Mouse (Mus musculus): ENCODE measurements at regions not wholly inside any gene's neighbourhood (a gene's known extent, or its start where the extent isn't known, plus 50 kb on each side); places are given as distances from the start of the nearest gene placed in this dataset.

DNA sequence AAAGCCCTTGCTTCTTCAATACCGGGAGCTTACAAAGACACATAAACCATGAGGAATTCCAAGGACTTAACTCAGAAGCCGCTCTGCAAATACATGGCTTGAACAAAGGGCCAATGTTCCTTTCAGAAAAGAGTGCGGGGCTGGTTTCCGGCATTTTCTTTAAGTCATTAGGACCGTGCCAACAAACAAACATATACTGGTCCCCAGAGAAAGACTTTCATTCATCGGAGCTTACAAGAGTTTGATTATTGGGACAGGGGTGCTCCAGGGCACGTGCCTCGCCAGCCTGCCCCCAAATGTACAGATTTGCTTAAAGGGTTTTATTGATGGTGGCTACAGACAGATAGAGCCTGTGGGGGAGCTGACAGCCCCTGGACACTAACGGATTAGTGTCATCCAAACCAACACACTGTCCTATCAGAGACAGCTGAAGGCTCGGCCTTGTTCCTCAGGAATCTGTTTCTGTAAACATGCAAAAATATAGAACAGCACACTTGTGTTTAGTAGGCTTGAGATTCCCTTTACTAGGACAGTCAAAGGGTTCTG, 169.4 kb downstream of the Gsdmc2 start:
- no peak overlapping the region for H3K4me3 ChIP-seq
- intact Hi-C loops (cut with DNase I) = no loop called here
- H3K4me1 ChIP-seq (ENCODE audit: control insufficient read depth, insufficient read depth, low read length) = no peaks in the 10 kb centered on the region
- H3K79me2 ChIP-seq (replicated peaks; ENCODE audit: control insufficient read depth, insufficient read depth, low read length) = no peaks in the 10 kb centered on the region
- H3K27ac ChIP-seq = no peak overlapping the region
- no peaks in the 10 kb centered on the region for H3K36me3 ChIP-seq (ENCODE audit: control insufficient read depth, insufficient read depth, low read length)
- 84% methylated on average over 10 of the region's 10 CpGs for WGBS
- TF ChIP-seq POLR2A (IDR thresholded peaks at IDR 0.05; ENCODE audit: insufficient read depth, low read depth, low read length) = no peak
- TF ChIP-seq CTCF (IDR thresholded peaks at IDR 0.05) = no peak
- TF ChIP-seq EP300 (IDR thresholded peaks at IDR 0.05; ENCODE audit: insufficient read depth, low read depth, low read length) = no peak
- no peak overlapping the region for H3K9ac ChIP-seq (ENCODE audit: low read depth, low read length)
- no peak for DNase-seq
- H3K27me3 ChIP-seq (ENCODE audit: control insufficient read depth, insufficient read depth, low read length) = no peaks in the 10 kb centered on the region

DNA sequence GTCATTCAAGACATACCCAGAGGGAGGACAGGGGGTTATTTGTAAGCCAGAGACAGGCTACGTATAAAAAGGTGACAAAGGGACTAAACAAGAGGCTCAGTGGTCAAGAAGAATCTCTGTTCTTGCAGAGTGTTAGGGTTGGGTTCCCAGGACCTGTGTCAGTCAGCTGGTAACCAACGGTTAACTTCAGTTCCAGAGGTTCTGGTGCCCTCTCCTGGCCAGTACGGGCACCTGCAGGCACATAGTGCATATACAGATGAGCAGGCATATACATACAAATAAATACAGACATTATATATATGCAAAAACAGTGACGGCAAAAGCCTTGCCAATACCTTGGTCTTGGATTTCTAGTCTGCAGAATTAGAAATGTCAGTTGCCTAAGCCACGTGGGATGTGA, 170.6 kb downstream of the Gsdmc2 start:
- H3K9ac ChIP-seq (ENCODE audit: low read depth, low read length) = no peak overlapping the region
- H3K27ac ChIP-seq = no peak overlapping the region
- TF ChIP-seq CTCF (IDR thresholded peaks at IDR 0.05) (no peak), POLR2A (IDR thresholded peaks at IDR 0.05; ENCODE audit: insufficient read depth, low read depth, low read length) (no peak), EP300 (IDR thresholded peaks at IDR 0.05; ENCODE audit: insufficient read depth, low read depth, low read length) (no peak)
- DNase-seq = no peak
- no peak overlapping the region for H3K4me3 ChIP-seq
- WGBS = 96% methylated on average over 5 of the region's 5 CpGs
- no peaks in the 10 kb centered on the region for H3K4me1 ChIP-seq (ENCODE audit: control insufficient read depth, insufficient read depth, low read length)
- H3K27me3 ChIP-seq (ENCODE audit: control insufficient read depth, insufficient read depth, low read length) = no peaks in the 10 kb centered on the region
- no peaks in the 10 kb centered on the region for H3K36me3 ChIP-seq (ENCODE audit: control insufficient read depth, insufficient read depth, low read length)
- no peaks in the 10 kb centered on the region for H3K79me2 ChIP-seq (replicated peaks; ENCODE audit: control insufficient read depth, insufficient read depth, low read length)
- intact Hi-C loops (cut with DNase I) = no loop called here

DNA sequence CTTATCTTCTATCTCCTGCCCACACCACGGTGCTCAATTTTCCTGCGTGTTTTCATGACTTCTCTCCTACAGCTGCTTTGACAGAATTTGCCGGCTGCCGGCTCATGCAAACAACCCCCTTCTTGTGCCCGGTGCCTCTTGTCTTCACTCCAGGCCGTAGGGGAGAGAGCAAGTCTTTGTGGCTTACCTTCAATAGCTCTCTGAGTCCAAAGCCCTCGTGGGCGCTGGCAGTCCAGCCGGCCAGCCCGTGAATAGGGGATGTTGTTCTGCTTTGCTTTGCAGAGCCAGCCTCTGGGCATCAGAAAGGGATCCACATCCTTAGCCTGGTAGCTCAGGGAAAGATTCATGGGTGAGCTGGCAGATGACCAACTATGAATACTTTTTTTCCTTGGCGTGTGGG, 173.9 kb downstream of the Gsdmc2 start:
- intact Hi-C loops (cut with DNase I) = no loop called here
- Histone ChIP-seq H3K4me1 (ENCODE audit: control insufficient read depth, insufficient read depth, low read length) (no peaks in the 10 kb centered on the region), H3K27me3 (ENCODE audit: control insufficient read depth, insufficient read depth, low read length) (no peaks in the 10 kb centered on the region), H3K4me3 (no peak overlapping the region), H3K27ac (no peak overlapping the region), H3K36me3 (ENCODE audit: control insufficient read depth, insufficient read depth, low read length) (no peaks in the 10 kb centered on the region), H3K9ac (ENCODE audit: low read depth, low read length) (no peak overlapping the region), H3K79me2 (replicated peaks; ENCODE audit: control insufficient read depth, insufficient read depth, low read length) (no peaks in the 10 kb centered on the region)
- 67% methylated on average over 11 of the region's 11 CpGs for WGBS
- TF ChIP-seq EP300 (IDR thresholded peaks at IDR 0.05; ENCODE audit: insufficient read depth, low read depth, low read length) = no peak
- no peak for TF ChIP-seq POLR2A (IDR thresholded peaks at IDR 0.05; ENCODE audit: insufficient read depth, low read depth, low read length)
- TF ChIP-seq CTCF (IDR thresholded peaks at IDR 0.05) = no peak
- no peak for DNase-seq

DNA sequence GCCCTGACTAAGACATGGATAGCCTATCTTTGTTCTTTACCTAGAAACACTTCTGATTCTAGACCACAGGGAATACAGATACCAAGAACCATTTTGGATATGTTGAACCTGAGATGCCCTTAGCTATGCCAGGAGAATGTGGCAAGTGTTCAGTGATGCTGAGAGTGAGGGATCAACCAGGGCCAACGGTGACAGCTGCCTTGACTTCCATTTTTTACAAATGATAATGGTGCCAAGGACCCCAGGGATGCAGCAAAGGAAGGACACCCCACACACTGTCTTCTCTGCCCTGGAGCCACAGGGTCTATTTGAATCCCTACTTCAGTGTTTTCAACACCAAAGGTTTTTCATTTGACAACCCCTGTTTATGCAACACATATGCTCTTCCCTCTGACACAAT, 174.4 kb downstream of the Gsdmc2 start:
- Histone ChIP-seq H3K9ac (ENCODE audit: low read depth, low read length) (no peak overlapping the region), H3K27me3 (ENCODE audit: control insufficient read depth, insufficient read depth, low read length) (no peaks in the 10 kb centered on the region), H3K36me3 (ENCODE audit: control insufficient read depth, insufficient read depth, low read length) (no peaks in the 10 kb centered on the region), H3K79me2 (replicated peaks; ENCODE audit: control insufficient read depth, insufficient read depth, low read length) (no peaks in the 10 kb centered on the region), H3K4me3 (no peak overlapping the region), H3K4me1 (ENCODE audit: control insufficient read depth, insufficient read depth, low read length) (no peaks in the 10 kb centered on the region), H3K27ac (no peak overlapping the region)
- TF ChIP-seq POLR2A (IDR thresholded peaks at IDR 0.05; ENCODE audit: insufficient read depth, low read depth, low read length) (no peak), CTCF (IDR thresholded peaks at IDR 0.05) (no peak), EP300 (IDR thresholded peaks at IDR 0.05; ENCODE audit: insufficient read depth, low read depth, low read length) (no peak)
- intact Hi-C loops (cut with DNase I) = no loop called here
- no peak for DNase-seq
- WGBS = 81% methylated on average over 1 of the region's 1 CpGs

DNA sequence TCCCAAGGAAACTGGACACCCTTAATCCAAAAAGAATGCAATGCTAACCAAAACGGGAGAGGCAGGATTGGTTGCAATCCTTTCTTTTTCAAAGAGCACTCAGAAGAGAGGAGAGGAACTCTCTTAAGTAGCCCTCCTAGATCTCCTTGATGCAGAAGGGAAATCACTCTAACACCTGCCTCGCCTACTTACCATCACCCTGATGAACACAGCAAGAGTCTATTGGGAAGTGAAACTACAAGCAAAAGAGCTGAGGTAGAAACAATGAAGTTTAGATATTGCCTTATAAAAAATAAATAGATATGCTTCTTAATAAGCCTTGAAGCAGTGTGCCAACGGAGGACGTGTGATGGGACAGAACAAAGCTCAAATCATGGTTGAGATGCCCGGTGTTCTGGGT, 177.4 kb downstream of the Gsdmc2 start:
- no peak overlapping the region for H3K9ac ChIP-seq (ENCODE audit: low read depth, low read length)
- H3K79me2 ChIP-seq (replicated peaks; ENCODE audit: control insufficient read depth, insufficient read depth, low read length) = no peaks in the 10 kb centered on the region
- no peaks in the 10 kb centered on the region for H3K36me3 ChIP-seq (ENCODE audit: control insufficient read depth, insufficient read depth, low read length)
- DNase-seq = no peak
- 86% methylated on average over 5 of the region's 5 CpGs for WGBS
- intact Hi-C loops (cut with DNase I) = loop anchor here (10.0 kb wide), 1 partner anchor 983 kb away; no protein-coding TSS in a partner anchor
- TF ChIP-seq CTCF (IDR thresholded peaks at IDR 0.05) (no peak), POLR2A (IDR thresholded peaks at IDR 0.05; ENCODE audit: insufficient read depth, low read depth, low read length) (no peak), EP300 (IDR thresholded peaks at IDR 0.05; ENCODE audit: insufficient read depth, low read depth, low read length) (no peak)
- H3K4me3 ChIP-seq = no peak overlapping the region
- no peaks in the 10 kb centered on the region for H3K27me3 ChIP-seq (ENCODE audit: control insufficient read depth, insufficient read depth, low read length)
- H3K27ac ChIP-seq = no peak overlapping the region
- no peaks in the 10 kb centered on the region for H3K4me1 ChIP-seq (ENCODE audit: control insufficient read depth, insufficient read depth, low read length)

DNA sequence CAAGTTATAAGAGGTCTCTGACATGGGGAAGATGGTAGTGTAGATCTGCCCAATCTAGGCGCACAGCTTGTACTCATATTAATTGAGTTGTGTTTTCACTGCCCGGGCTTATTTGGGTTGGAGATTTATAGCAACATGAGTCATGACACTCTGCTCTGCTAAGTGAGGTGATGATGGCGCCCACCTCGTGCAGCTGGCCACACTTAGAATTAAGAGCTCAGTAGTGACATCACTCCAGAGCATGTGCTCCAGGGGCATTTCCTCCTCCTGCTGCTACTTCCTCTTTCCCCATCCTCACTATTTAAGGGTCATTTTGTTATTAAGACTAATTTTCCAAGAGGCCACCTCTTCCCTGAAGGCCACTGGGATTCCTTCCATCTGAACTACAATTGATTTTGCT, 179.5 kb downstream of the Gsdmc2 start:
- TF ChIP-seq CTCF (IDR thresholded peaks at IDR 0.05) = no peak
- TF ChIP-seq EP300 (IDR thresholded peaks at IDR 0.05; ENCODE audit: insufficient read depth, low read depth, low read length) = no peak
- no peak for TF ChIP-seq POLR2A (IDR thresholded peaks at IDR 0.05; ENCODE audit: insufficient read depth, low read depth, low read length)
- Histone ChIP-seq H3K4me1 (ENCODE audit: control insufficient read depth, insufficient read depth, low read length) (no peaks in the 10 kb centered on the region), H3K27ac (no peak overlapping the region), H3K9ac (ENCODE audit: low read depth, low read length) (no peak overlapping the region), H3K36me3 (ENCODE audit: control insufficient read depth, insufficient read depth, low read length) (no peaks in the 10 kb centered on the region), H3K79me2 (replicated peaks; ENCODE audit: control insufficient read depth, insufficient read depth, low read length) (no peaks in the 10 kb centered on the region), H3K4me3 (no peak overlapping the region), H3K27me3 (ENCODE audit: control insufficient read depth, insufficient read depth, low read length) (no peaks in the 10 kb centered on the region)
- DNase-seq = no peak
- WGBS = 70% methylated on average over 4 of the region's 4 CpGs
- intact Hi-C loops (cut with DNase I) = loop anchor here (10.0 kb wide), 1 partner anchor 981 kb away; no protein-coding TSS in a partner anchor

All from heart, adult 2 months (tissue).